Mouse (Mus musculus): Measurements from ENCODE around the gene RPS10-NUDT3.

RPS10-NUDT3 gene

DNA sequence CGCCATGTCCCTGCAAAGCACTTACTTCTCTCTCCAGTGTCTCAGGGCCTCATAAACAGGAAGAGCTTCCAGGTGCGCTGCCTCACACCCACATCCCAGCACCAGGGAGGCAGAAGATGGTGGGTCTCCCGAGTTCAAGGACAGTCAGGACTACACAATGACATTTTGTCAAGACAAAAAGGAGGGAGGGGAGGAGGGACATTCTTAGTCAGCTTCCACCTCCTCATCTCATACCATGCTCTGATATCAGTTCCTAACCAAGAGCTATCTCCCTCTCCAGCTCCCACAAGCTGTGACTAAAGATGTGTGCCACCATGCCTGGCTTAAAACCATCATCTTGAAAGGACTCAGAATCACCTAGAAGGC lies 23.5 kb downstream of the RPS10-NUDT3 start:
- peak; percentile 64 for DNase-seq (ENCODE audit: low read depth, low spot score)

GRCm38 (mm10) chr17:27610679-27611518 lies 24.1 kb downstream of the RPS10-NUDT3 start:
- no peak for DNase-seq (ENCODE audit: low read depth, low spot score)

DNA sequence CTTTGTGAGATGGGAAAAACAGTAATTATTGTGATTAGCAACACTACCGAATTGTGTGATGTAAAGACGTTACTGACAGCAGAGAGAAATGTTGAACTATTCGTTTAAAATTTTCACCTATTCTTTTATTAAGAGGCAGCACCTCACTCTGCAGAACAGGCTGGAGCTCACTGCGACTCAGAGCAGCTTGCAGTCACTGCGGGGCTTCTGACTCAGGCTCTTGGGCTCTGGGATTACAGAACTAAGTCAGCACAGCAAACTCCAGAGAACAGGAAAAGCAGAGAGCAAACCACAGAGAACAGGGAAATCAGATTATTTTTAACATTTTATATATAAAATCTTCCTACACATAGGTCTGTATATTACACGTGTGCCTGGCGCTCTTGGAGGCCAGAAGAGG lies 25.4 kb downstream of the RPS10-NUDT3 start:
- no peak for DNase-seq (ENCODE audit: low read depth, low spot score)

GRCm38 (mm10) chr17:27603522-27604234 lies 31.3 kb downstream of the RPS10-NUDT3 start:
- no peak for DNase-seq (ENCODE audit: low read depth, low spot score)

GRCm38 (mm10) chr17:27603036-27603435 lies 32.0 kb downstream of the RPS10-NUDT3 start:
- peak; percentile 70 for DNase-seq (ENCODE audit: low read depth, low spot score)

DNA sequence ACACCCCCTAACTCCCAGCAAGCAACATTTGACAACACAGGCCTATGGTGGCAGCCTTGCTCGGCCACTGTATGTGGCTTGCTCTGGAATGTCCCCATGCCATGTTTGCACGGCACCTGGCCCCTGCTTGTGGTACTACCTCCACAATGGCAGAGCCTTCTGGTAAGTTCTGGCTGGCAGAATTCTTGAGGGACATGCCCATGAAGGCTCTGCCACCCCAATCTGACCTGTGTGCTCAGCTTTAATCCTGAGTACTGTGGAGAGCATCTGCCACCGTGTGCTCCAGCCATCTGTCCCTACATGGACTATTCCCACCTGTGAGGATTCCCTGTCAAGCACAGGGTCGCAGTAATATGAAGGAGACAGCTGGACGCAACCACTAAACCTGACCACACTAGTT lies 34.2 kb downstream of the RPS10-NUDT3 start:
- no peak for DNase-seq (ENCODE audit: low read depth, low spot score)

DNA sequence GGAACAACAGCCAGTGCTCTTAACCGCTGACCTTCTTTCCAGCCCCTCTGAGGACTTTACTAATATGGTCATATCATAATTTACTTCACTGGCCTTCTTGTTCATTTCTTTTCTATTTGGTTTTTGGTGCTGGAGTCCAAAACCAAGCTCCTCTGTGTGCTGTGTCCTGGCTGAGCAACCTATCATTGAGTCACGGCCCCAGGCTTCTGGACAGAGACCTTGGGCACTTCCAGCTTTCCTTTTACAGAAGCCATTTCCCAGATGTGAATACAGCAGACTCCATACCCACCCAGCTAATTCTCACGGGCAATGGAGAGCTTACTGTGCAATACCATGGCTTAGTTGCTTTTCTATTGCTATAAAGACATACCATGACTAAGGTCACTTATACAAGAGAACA lies 34.7 kb downstream of the RPS10-NUDT3 start:
- no peak for DNase-seq (ENCODE audit: low read depth, low spot score)

DNA sequence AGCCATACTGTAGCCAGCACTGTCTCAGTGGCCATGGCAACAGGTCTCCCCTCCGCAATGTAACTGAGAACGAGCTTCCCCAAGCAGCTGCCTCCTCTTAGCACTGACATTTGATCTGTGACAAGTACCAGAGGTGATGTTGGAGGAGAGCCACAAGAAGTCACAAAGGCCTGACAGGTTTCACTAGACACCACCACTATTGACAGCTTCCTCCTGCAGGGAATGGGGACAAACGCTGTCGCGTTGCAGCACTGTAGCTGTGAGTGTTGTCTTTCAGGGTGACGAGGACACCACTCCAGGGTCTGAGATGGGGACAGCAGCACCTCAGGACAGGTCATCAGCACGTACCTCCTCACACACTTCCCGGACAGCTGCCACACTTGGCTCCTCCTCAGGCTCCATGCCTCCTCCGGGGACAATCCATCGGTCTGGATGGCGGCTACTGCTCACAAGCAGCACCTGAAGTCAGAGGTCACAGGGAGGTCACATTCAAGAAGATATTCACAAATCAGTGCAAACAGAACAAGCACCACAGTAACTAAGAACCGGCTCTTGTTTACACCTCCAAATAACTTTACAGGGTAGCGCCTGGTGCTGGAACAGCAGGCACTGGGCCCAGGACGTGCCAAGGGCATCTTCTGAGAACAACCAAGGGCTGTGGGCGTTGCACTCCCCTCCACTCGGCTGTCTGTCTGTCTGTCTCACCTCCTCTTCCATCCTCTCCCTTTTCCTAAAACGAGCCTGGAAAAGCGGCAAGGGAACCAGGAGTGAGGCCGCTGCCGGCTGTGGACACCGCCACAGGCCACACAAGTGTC lies 38.4 kb downstream of the RPS10-NUDT3 start:
- DNase-seq (ENCODE audit: low read depth, low spot score): no peak

GRCm38 (mm10) chr17:27595659-27596375 lies 39.2 kb downstream of the RPS10-NUDT3 start:
- peak; percentile 54 for DNase-seq (ENCODE audit: low read depth, low spot score)

GRCm38 (mm10) chr17:27592565-27592910 lies 42.5 kb downstream of the RPS10-NUDT3 start:
- DNase-seq (ENCODE audit: low read depth, low spot score): no peak

DNA sequence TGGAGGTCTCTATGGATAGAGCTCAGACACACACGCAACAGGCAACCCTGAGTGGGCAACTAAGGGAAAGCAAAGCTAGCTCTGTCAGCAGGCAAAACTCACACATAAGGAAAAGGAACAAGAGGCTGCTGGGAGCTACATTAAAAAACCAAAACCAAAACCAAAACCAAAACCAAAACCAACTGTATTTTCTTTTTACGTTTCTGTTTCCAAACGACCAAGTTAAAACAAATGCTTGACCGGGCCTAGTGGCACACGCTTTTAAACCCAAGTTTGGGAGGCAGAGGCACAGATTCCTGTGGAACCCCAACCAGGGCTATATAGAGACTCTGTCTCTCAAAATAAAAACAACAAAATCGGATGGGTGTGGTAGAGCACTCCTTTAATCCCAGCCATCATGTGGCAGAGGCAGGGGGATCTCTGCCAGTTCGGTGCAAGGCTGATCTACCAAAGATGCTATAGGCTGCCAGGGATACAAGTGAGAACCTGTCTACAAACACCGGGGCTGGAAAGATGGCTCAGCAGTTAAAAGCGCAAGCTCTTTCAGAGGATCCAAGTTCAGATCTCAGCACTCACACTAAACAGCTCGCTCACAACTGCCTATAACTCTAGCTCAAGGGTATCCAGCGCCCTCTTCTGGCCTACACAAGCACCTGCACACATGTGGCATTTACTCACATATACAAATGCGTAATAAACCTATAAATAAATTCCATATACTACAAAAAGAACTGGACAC lies 43.0 kb downstream of the RPS10-NUDT3 start:
- DNase-seq (ENCODE audit: low read depth, low spot score): peak; percentile 74

GRCm38 (mm10) chr17:27588231-27588630 lies 46.8 kb downstream of the RPS10-NUDT3 start:
- no peak for DNase-seq (ENCODE audit: low read depth, low spot score)

- no peak for DNase-seq (ENCODE audit: low read depth, low spot score)
These were observed 47.8 kb downstream of the RPS10-NUDT3 start for GRCm38 (mm10) chr17:27587252-27587651.

DNA sequence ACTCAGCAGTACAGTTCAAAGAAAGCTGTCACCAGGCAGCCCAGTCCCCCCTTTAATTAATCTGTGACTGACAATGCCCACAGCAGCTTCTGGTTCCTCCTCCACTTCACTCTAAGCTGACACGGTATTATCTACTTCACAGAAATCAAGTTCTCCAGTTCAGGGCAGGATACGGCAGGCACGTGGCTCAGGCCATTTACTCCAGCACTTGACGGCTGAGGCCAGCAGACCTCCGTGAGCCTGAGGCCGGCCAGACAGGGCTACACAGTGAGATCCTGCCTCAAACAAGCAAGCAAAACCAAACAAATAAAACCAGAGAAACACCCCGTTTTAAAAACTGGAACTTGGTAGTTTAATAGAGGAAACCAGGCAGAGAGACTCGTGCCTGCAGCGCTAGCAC lies 48.4 kb downstream of the RPS10-NUDT3 start:
- DNase-seq (ENCODE audit: low read depth, low spot score): no peak

DNA sequence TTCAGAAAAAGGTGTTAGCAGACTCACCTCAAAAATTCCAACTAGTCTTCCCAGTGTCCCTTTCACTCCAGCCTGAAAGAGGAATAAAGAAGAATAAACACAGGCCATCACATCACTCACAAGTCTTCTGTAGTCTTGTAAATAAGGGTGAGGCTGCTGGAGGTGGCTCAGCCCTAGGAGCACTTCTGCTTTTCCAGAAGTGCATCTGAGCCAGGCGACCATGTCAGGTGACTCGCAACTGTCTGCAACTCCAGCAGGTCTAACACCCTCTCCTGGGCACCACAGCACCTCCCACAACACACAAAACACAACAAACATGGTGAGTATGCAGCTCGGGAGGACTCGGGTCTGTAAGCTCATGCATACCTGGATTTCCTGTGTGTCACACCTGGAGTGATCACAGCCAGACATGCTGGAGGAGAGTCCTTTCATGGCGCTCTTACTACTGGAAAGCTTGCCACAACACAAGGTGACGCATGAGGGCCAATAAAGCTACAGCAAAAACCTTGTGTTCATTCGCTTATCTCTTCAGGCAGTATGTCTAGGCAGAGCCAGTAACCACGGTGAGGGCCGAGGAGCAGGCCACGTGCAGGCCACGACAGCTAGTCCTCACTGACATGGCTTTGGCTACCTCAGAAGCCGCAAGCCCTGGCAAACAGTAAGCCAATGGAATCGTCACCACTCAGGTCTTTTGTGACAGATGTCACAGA lies 51.7 kb downstream of the RPS10-NUDT3 start:
- DNase-seq (ENCODE audit: low read depth, low spot score): no peak

DNA sequence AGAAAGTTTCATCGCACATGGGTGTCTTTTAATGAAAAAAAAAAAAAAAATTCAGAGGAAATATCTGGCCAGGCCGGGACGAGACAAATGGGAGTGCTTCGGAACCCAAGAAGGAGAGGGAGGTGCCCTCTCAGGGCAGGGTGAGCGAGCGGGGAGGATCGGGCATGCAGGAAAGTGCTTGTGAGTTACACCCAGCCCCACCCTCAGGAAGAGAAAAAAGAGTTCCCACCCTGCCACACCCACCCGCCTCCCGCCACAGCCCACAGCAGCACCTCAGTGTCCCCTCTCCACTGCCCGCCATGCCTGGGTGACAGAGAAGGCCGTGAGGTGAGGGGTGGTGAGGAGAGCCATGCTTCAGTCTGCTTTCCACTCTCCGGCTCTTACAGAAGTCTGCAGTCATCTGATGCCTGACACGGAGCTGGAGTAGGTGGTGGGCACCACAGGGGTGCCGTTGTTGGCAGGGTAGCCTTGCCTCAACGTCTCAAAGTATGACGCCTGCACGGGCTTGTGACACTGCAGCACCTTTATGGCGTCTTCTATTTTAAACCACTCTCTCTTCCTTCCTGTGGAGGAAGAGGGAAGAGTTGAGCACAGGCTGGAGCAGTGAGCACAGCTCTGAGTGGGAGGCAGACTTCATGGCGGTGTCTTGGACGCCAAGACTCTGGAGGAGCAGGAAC lies 54.5 kb downstream of the RPS10-NUDT3 start:
- no peak for DNase-seq (ENCODE audit: low read depth, low spot score)

DNA sequence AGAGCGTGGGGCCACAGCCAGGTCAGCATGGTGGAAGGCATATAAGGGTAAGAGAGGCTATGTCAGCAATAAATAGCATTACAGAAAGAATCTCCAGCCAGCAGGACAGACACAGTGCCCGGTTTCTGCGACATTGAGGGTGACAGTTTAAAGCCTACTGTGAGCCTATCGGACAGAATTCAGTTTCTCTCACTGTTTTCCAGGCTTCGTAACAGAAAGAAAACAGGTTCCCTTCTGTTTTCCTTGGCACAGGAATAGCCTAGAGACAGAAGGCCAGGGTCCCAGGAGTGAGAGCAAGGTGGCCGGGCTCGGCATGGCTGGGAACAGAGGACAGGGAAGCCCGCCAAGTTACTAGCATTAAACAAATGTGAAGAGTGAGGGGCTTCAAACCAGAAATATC lies 55.2 kb downstream of the RPS10-NUDT3 start:
- DNase-seq (ENCODE audit: low read depth, low spot score): no peak

DNA sequence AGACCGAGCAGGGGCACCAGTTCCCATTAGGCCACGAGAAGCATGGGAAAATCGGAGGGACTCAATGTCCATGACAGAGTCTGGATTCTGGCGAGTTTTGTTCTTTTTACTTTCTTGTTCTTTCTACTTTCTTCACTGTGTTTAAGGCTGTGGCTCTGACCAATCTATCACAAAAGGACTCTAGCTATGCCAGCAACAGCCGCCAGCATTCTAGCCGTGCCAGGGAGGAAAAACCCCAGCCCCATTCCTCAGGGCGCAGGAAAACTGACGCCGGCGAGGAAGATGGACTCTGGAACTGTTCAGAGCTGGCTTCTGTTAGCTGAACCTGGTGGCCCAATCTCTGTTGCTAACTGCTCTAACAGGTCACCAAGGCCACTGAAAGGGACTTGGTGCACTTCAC lies 56.5 kb downstream of the RPS10-NUDT3 start:
- DNase-seq (ENCODE audit: low read depth, low spot score): no peak

DNA sequence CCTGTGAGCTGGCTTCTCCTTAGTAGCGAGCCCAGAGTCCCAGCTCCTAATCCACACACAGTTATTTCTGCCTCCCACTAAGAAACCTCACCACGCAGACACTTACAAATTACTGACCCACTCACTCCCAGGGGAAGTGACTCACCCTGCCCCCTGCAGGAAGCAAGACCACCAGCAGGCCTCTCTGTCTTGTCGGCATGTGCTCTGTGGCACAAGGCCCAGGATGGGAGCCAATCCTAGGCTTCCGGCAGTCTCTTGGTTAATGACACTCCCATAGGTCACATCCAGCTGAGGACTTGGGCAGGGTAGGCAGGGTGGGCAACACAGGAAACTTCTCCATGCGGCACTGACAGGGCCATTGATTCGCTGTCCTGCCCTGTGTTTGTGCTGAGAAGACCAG lies 57.6 kb downstream of the RPS10-NUDT3 start:
- peak; percentile 73 for DNase-seq (ENCODE audit: low read depth, low spot score)

- DNase-seq (ENCODE audit: low read depth, low spot score): no peak
These were observed 59.0 kb downstream of the RPS10-NUDT3 start for GRCm38 (mm10) chr17:27576056-27576455.

Data from R1 (cell line).